Mouse (Mus musculus): ENCODE measurements around the gene Cuta.

Cuta gene

GRCm38 (mm10) chr17:26953726-26954125 lies 14.4 kb upstream of the Cuta start:
- DNase-seq (ENCODE audit: low read depth) = no peak

- DNase-seq (ENCODE audit: low read depth) = no peak
Observed at GRCm38 (mm10) chr17:26953201-26953600, 13.8 kb upstream of the Cuta start.

- peak; percentile 27 for DNase-seq (ENCODE audit: low read depth)
Observed at GRCm38 (mm10) chr17:26951952-26952877, 12.8 kb upstream of the Cuta start.

- DNase-seq (ENCODE audit: low read depth) = peak; percentile 80
Observed at GRCm38 (mm10) chr17:26951406-26951805, 12.0 kb upstream of the Cuta start.

- no peak for DNase-seq (ENCODE audit: low read depth)
Observed at GRCm38 (mm10) chr17:26950560-26951288, 11.4 kb upstream of the Cuta start.

- DNase-seq (ENCODE audit: low read depth) = no peak
Observed at GRCm38 (mm10) chr17:26949866-26950265, 10.5 kb upstream of the Cuta start.

GRCm38 (mm10) chr17:26949051-26949577 lies 9.7 kb upstream of the Cuta start:
- DNase-seq (ENCODE audit: low read depth) = peak; percentile 55

- no peak for DNase-seq (ENCODE audit: low read depth)
Observed at GRCm38 (mm10) chr17:26948316-26949050, 9.1 kb upstream of the Cuta start.

GRCm38 (mm10) chr17:26947231-26948100 lies 8.1 kb upstream of the Cuta start:
- no peak for DNase-seq (ENCODE audit: low read depth)

GRCm38 (mm10) chr17:26946567-26946966 lies 7.2 kb upstream of the Cuta start:
- DNase-seq (ENCODE audit: low read depth) = peak; percentile 24

GRCm38 (mm10) chr17:26945824-26946495 lies 6.6 kb upstream of the Cuta start:
- DNase-seq (ENCODE audit: low read depth) = no peak

GRCm38 (mm10) chr17:26941841-26942570 lies 2.6 kb upstream of the Cuta start:
- no peak for DNase-seq (ENCODE audit: low read depth)

GRCm38 (mm10) chr17:26941031-26941789 lies 1.8 kb upstream of the Cuta start, which contains the start of gene Syngap1:
TSS of gene Syngap1 (plus strand) at chr17:26941253.
- DNase-seq (ENCODE audit: low read depth) = peak; percentile 25

- DNase-seq (ENCODE audit: low read depth) = no peak
Observed at GRCm38 (mm10) chr17:26939973-26940300, 568 bp upstream of the Cuta start.

GRCm38 (mm10) chr17:26938731-26939130 lies 638 bp downstream of the Cuta start:
- no peak for DNase-seq (ENCODE audit: low read depth)

GRCm38 (mm10) chr17:26937883-26938695 lies 1.3 kb downstream of the Cuta start:
- no peak for DNase-seq (ENCODE audit: low read depth)

GRCm38 (mm10) chr17:26936921-26937695 lies 2.3 kb downstream of the Cuta start:
- no peak for DNase-seq (ENCODE audit: low read depth)
